Comparison of ENCODE assay signal across 24 mouse cellular contexts in genomic region chr5:85986734-85987515, GRCm38 (mm10).
"Had no signal": no experiment of that assay in that cellular context is flagged by ENCODE, and none has a peak within 500 bp of the region (broad histone marks: within the 10 kb centered on the region; RNA-seq: fewer than 3 reads in every experiment).

No protein-coding gene starts in this region.

- H3K27ac ChIP-seq: intestine, embryonic 15.5 days; kidney, embryonic 15.5 days; limb, embryonic 12.5 days; limb, embryonic 15.5 days; liver, embryonic 14.5 days; macrophage; midbrain, embryonic 10.5 days; midbrain, embryonic 13.5 days; neural tube, embryonic 13.5 days had no signal

- H3K36me3 ChIP-seq: intestine, embryonic 15.5 days; kidney, embryonic 15.5 days; limb, embryonic 12.5 days; limb, embryonic 15.5 days; midbrain, embryonic 10.5 days; midbrain, embryonic 13.5 days; neural tube, embryonic 13.5 days had no signal

- ATAC-seq: intestine, embryonic 15.5 days; liver, postnatal 0 days; midbrain, embryonic 13.5 days; midbrain, embryonic 16.5 days had no signal

- DNase-seq: kidney, adult 11 months; kidney, adult 8-10 months; kidney, postnatal 10 days; kidney, postnatal 36 days; left cerebral cortex, postnatal 4 days; liver, postnatal 0 days; lung, postnatal 14 days; retina, postnatal 1 day; right cerebral cortex, postnatal 25 days; spleen, adult 18-20 months; thymus, postnatal 25 days had no signal

- H3K27me3 ChIP-seq: intestine, embryonic 15.5 days; kidney, embryonic 15.5 days; limb, embryonic 12.5 days; limb, embryonic 15.5 days; megakaryocyte, embryonic 14.5 days; midbrain, embryonic 13.5 days; neural tube, embryonic 13.5 days had no signal

- H3K4me3 ChIP-seq: intestine, embryonic 15.5 days; kidney, embryonic 15.5 days; limb, embryonic 12.5 days; limb, embryonic 15.5 days; megakaryocyte, embryonic 14.5 days; midbrain, embryonic 10.5 days; midbrain, embryonic 13.5 days; myocyte; neural tube, embryonic 13.5 days had no signal

- H3K4me1 ChIP-seq: intestine, embryonic 15.5 days; kidney, embryonic 15.5 days; limb, embryonic 12.5 days; limb, embryonic 15.5 days; megakaryocyte, embryonic 14.5 days; midbrain, embryonic 10.5 days; midbrain, embryonic 13.5 days; neural tube, embryonic 13.5 days had no signal

- H3K9me3 ChIP-seq: intestine, embryonic 15.5 days; kidney, embryonic 15.5 days; limb, embryonic 12.5 days; limb, embryonic 15.5 days; megakaryocyte, embryonic 14.5 days; midbrain, embryonic 10.5 days; midbrain, embryonic 13.5 days; neural tube, embryonic 13.5 days had no signal

- H3K9ac ChIP-seq: intestine, embryonic 15.5 days; kidney, embryonic 15.5 days; limb, embryonic 12.5 days; limb, embryonic 15.5 days; liver, embryonic 14.5 days; liver, postnatal 0 days; midbrain, embryonic 13.5 days; neural tube, embryonic 13.5 days had no signal

- H3K4me2 ChIP-seq: intestine, embryonic 15.5 days; kidney, embryonic 15.5 days; limb, embryonic 12.5 days; limb, embryonic 15.5 days; liver, embryonic 11.5 days; midbrain, embryonic 13.5 days; neural tube, embryonic 13.5 days had no signal
